Mouse (Mus musculus): Measurements from ENCODE around the gene Mpg.

DNA sequence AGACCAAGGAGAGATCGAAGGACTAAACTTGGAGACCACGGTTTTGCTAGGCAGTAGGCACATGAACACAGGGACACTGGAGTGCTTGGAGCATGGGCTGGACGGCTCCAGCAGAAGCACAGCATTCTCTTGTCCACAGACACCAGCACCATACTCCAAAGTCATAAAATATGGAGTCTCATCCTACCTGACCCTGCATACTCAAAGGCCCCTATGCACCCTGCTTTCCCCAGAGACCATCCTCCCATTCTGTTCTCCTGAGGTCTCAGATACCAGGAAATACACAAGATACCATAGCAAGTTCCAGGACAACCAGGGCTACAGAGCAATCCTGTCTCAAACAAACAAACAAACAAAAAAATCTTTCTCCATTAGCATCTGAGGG lies 11.1 kb downstream of the Mpg start:
- TF ChIP-seq POLR2A (IDR thresholded peaks at IDR 0.05; ENCODE audit: control insufficient read depth, extremely low read depth, insufficient read depth, low read length, poor library complexity) (no peak), CTCF (IDR thresholded peaks at IDR 0.05; ENCODE audit: borderline replicate concordance, control insufficient read depth, extremely low read depth, insufficient read depth, low read length, poor library complexity) (no peak)
